Mouse (Mus musculus) intestine, embryonic 14.5 days (tissue): ENCODE measurements around the gene Fam178b. TPM values are rescaled to one million over a fixed set of nuclear protein-coding genes. Genes with fewer than 3 reads are reported as not detected.

Experiments
- ATAC-seq: fragments of 200-750 bp; cut with Nextera tagmentation; replicated peaks from 2 replicates; pipeline ENCODE4 v1.8.0; 2017; ENCODE audit warnings: low read depth, moderate number of reproducible peaks, moderate TSS enrichment, moderate library complexity; ENCODE audit not compliant: low FRiP score, low TSS enrichment
- DNase-seq: peaks from one replicate; pipeline ENCODE4 v3.0.0-alpha.2; 2018; ENCODE audit warnings: low spot score
- H3K27ac ChIP-seq: fragments of 300-500 bp; sonication (generic); 2 replicates; pipeline ENCODE4 v1.5.1; 2014; ENCODE audit warnings: low read depth, mild to moderate bottlenecking, control low read depth
- H3K27me3 ChIP-seq: fragments of 300-500 bp; sonication (generic); replicated peaks from 2 replicates; pipeline ENCODE4 v1.6.1; 2014; ENCODE audit warnings: low read length, control low read depth; ENCODE audit not compliant: control insufficient read depth, insufficient read depth
- H3K36me3 ChIP-seq: fragments of 300-500 bp; sonication (generic); 2 replicates; pipeline ENCODE4 v1.6.1; 2014; ENCODE audit warnings: low read length, control low read depth; ENCODE audit not compliant: control insufficient read depth, insufficient read depth
- H3K4me1 ChIP-seq: fragments of 300-500 bp; sonication (generic); replicated peaks from 2 replicates; pipeline ENCODE4 v1.6.1; 2014; ENCODE audit warnings: low read length, control low read depth, mixed read lengths; ENCODE audit not compliant: control insufficient read depth, insufficient read depth
- H3K4me2 ChIP-seq: fragments of 300-500 bp; sonication (generic); 2 replicates; pipeline ENCODE4 v1.6.1; 2014; ENCODE audit warnings: low read length
- H3K4me3 ChIP-seq: fragments of 300-500 bp; sonication (generic); 2 replicates; pipeline ENCODE4 v1.5.1; 2014; ENCODE audit warnings: low read depth, low read length, control low read depth, mixed read lengths
- H3K9ac ChIP-seq: fragments of 300-500 bp; sonication (generic); 2 replicates; pipeline ENCODE4 v1.6.1; 2014; ENCODE audit warnings: mild to moderate bottlenecking, low read length
- H3K9me3 ChIP-seq: fragments of 300-500 bp; sonication (generic); 2 replicates; pipeline ENCODE4 v1.6.1; 2016; ENCODE audit warnings: low read length, control low read depth; ENCODE audit not compliant: control insufficient read depth
- WGBS: fragments of 180-500 bp; shearing (Covaris S2); extraction: QIAGEN DNeasy Blood & Tissue Kit; methylation state at CpG from one replicate; pipeline ENCODE4 v1.1.7; 2014; 5-methylcytosine and 5-hydroxymethylcytosine counted together
- polyA plus RNA-seq: library from polyadenylated mRNA; unstranded; fragments of >200 nt; fragmentation: Nextera tagmentation; extraction: Ambion mirVana; gene quantifications from 2 replicates; pipeline ENCODE4 v1.2.1, GENCODE M21; 2014

Gene Fam178b
- polyA plus RNA-seq, 1 experiment from 2014 or later, result 0.39 TPM

DNA sequence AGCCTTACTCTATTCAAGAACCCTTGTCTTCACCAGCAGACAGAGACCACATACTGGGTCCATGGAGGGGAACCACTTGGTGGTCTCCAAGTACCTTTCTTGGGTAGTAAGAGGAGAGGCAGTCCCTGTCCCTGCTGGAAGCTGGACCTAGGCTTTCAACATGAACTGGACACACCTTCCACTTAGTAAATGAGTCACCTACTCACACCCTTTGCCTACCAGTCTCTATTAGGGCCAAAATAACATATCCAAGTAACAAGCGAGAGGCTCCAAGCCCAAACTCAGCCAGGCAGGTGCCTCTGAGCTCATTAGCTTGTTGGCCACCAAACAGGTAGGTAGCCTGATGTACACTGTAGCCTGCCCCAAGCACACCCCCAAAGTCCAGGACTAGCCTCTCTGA, 25.6 kb upstream of the Fam178b start:
- 81% methylated on average over 1 of the region's 1 CpGs for WGBS
- H3K36me3 ChIP-seq, result peaks cover 44% of the 10 kb centered on the region

DNA sequence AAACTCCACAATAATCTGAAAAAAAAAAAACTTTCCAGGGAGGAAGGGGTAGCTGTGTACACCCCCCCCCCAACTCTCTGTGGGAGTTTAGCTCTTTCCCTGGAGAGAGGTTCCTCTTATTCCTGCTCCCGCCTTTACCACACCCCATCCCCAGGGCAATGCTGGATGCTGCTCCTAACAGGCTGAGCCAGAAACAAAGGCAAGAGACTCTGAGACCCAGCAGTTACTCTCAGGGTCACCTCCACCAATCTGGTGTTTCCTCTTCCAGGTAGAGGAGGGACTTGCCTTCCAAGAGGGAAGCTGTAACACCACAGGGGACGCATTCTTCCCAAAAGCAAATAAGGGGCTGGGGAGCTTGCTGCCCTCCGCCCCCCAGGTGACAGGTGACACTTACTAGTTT, 24.8 kb upstream of the Fam178b start:
- Histone ChIP-seq H3K4me1 (peaks cover 12% of the 10 kb centered on the region), H3K27me3 (no peaks in the 10 kb centered on the region), H3K4me2 (no peak overlapping the region; the same call in 1 of the 2 replicates), H3K27ac (no peak overlapping the region), H3K36me3 (peaks cover 52% of the 10 kb centered on the region), H3K9ac (peak overlapping the region; percentile 71; the same call in 1 of the 2 replicates), H3K9me3 (no peaks in the 10 kb centered on the region), H3K4me3 (no peak overlapping the region)
- ATAC-seq, result no peak
- 77% methylated on average over 3 of the region's 3 CpGs for WGBS
- no peak for DNase-seq

More for the DNA sequence above, 25.6 kb upstream of the Fam178b start:
- peak overlapping the region; percentile 73 for H3K4me3 ChIP-seq
- H3K27ac ChIP-seq, result peak overlapping the region; percentile 72; the same call in 1 of the 2 replicates
- no peak for ATAC-seq
- peak overlapping the region; percentile 71 for H3K9ac ChIP-seq
- no peaks in the 10 kb centered on the region for H3K27me3 ChIP-seq
- DNase-seq, result no peak
- no peaks in the 10 kb centered on the region for H3K9me3 ChIP-seq
- H3K4me1 ChIP-seq, result peaks cover 12% of the 10 kb centered on the region
- H3K4me2 ChIP-seq, result peak overlapping the region; percentile 80

DNA sequence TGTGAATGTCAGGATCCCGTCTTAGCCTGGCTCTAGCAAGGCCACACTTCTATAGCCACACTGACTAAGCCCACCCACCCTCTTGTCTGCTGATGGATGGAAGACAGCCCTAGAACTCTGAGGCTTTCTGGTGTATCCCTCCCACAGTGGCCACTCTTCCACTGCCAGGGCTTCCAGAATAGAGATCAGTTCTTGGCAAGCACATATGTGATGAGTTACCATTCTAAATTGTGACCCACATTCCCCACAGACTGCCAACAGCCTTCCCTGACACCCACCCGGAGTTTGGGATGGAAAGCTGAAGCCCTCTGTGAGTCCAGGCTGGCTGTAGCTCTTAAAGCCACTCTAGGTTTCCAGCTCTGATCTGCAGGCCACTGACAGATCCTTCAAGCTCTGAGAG, 24.2 kb upstream of the Fam178b start:
- Histone ChIP-seq H3K4me3 (no peak overlapping the region), H3K4me2 (no peak overlapping the region), H3K36me3 (peaks cover 59% of the 10 kb centered on the region), H3K9me3 (no peaks in the 10 kb centered on the region), H3K27me3 (no peaks in the 10 kb centered on the region), H3K4me1 (peaks cover 12% of the 10 kb centered on the region), H3K9ac (no peak overlapping the region), H3K27ac (no peak overlapping the region)
- ATAC-seq (no peak), DNase-seq (no peak)
- 86% methylated on average over 2 of the region's 2 CpGs for WGBS

DNA sequence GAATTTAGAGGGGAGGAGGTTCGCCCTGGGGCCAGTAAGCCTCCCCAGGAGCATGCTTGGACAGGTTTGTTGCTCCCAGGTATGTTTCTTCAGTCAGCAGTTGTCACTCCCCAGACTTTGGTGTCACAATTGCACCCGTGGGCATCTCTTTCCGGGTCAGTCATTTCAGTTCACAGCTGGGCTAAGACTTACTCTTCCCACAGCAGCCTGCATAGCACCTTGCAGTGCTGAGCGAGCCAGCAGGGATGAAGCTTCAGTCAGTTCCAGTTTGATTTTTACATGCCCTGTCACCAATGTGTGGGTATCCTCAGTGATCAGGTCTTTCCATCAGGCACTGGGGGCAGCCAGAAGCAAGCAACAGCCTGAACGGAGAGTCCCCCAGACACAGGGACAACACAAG, 14.0 kb upstream of the Fam178b start:
- H3K4me1 ChIP-seq, result peaks cover 8% of the 10 kb centered on the region
- ATAC-seq (no peak), DNase-seq (no peak)
- no peak overlapping the region for H3K4me2 ChIP-seq
- H3K4me3 ChIP-seq, result no peak overlapping the region
- WGBS, result 81% methylated on average over 5 of the region's 5 CpGs
- no peaks in the 10 kb centered on the region for H3K9me3 ChIP-seq
- no peaks in the 10 kb centered on the region for H3K27me3 ChIP-seq
- H3K36me3 ChIP-seq, result peaks cover 50% of the 10 kb centered on the region
- H3K9ac ChIP-seq, result no peak overlapping the region
- H3K27ac ChIP-seq, result no peak overlapping the region

DNA sequence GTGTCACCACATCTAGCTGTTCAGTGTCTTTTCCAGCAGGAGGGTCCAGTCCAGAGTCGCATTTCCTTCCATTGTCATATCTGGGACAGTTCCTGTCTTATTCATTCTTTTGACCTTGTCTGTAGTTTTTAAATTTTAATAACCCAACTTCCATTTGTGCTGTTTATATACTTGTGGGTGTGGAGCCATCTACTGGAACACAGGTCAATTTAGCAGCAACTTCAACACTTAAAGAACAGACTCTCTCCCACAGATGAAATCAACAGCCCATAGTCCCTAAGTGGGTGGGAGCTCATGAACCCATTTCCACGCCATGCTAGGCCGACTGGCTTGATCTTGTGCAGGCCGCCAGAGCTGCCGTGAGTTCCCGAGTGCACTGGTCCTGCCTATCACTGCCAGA, 13.4 kb upstream of the Fam178b start:
- WGBS, result 56% methylated on average over 6 of the region's 6 CpGs
- ATAC-seq, result no peak

GRCm38 (mm10) chr1:36694871-36695270, 11.9 kb upstream of the Fam178b start:
- H3K4me1 ChIP-seq, result peaks cover 9% of the 10 kb centered on the region
- H3K27ac ChIP-seq, result no peak overlapping the region
- H3K9ac ChIP-seq, result no peak overlapping the region
- peaks cover 30% of the 10 kb centered on the region for H3K36me3 ChIP-seq
- H3K27me3 ChIP-seq, result no peaks in the 10 kb centered on the region
- WGBS, result 86% methylated on average over 6 of the region's 6 CpGs
- H3K4me2 ChIP-seq, result no peak overlapping the region
- no peaks in the 10 kb centered on the region for H3K9me3 ChIP-seq
- no peak for ATAC-seq
- DNase-seq, result no peak
- H3K4me3 ChIP-seq, result no peak overlapping the region

More for the DNA sequence above, 13.4 kb upstream of the Fam178b start:
- H3K9me3 ChIP-seq, result no peaks in the 10 kb centered on the region
- no peak for DNase-seq
- H3K4me2 ChIP-seq, result no peak overlapping the region
- peaks cover 45% of the 10 kb centered on the region for H3K36me3 ChIP-seq
- H3K9ac ChIP-seq, result no peak overlapping the region
- H3K27me3 ChIP-seq, result no peaks in the 10 kb centered on the region
- peaks cover 9% of the 10 kb centered on the region for H3K4me1 ChIP-seq
- no peak overlapping the region for H3K4me3 ChIP-seq
- no peak overlapping the region for H3K27ac ChIP-seq

- peak within 1 kb of the TSS; percentile 91 for H3K4me2 ChIP-seq
- no peaks in the 10 kb centered on the region for H3K9me3 ChIP-seq
- peak within 1 kb of the TSS; percentile 36; the same call in 1 of the 2 replicates for H3K27ac ChIP-seq
- ATAC-seq (peak; percentile 95), DNase-seq (peak; percentile 97)
- WGBS, result under 1% methylated on average over 68 of the region's 68 CpGs
- H3K36me3 ChIP-seq, result peaks cover 22% of the 10 kb centered on the region
- peak within 1 kb of the TSS; percentile 83 for H3K9ac ChIP-seq
- H3K27me3 ChIP-seq, result no peaks in the 10 kb centered on the region
- H3K4me3 ChIP-seq, result peak within 1 kb of the TSS; percentile 82
- peaks cover 6% of the 10 kb centered on the region for H3K4me1 ChIP-seq
These were observed 8.5 kb upstream of the Fam178b start, which contains the start of gene Cox5b for GRCm38 (mm10) chr1:36691271-36692155. Gene Cox5b (plus strand): TSS chr1:36691449.

- ATAC-seq, result no peak; the same call in 1 of the 2 replicates
- H3K36me3 ChIP-seq, result peaks cover 22% of the 10 kb centered on the region
- no peaks in the 10 kb centered on the region for H3K9me3 ChIP-seq
- 0 out of 2 replicates have a peak overlapping the region, but pooled peaks have one; percentile 33 for H3K27ac ChIP-seq
- peak overlapping the region; percentile 82 for H3K4me3 ChIP-seq
- peak overlapping the region; percentile 83 for H3K9ac ChIP-seq
- H3K27me3 ChIP-seq, result no peaks in the 10 kb centered on the region
- peak overlapping the region; percentile 91 for H3K4me2 ChIP-seq
- DNase-seq, result no peak
- H3K4me1 ChIP-seq, result peaks cover 6% of the 10 kb centered on the region
- WGBS, result 62% methylated on average over 11 of the region's 11 CpGs
These were observed 7.8 kb upstream of the Fam178b start for GRCm38 (mm10) chr1:36690671-36691235.
